Mouse (Mus musculus): ENCODE data around the gene Ston2. TPM values are rescaled to one million over a fixed set of nuclear protein-coding genes. Genes with fewer than 3 reads are reported as not detected.
"Not testable (repeated sequence)": the region's sequence is repeated elsewhere in the genome, so short reads cannot be mapped to it uniquely, and the experiment has no call there.

Ston2 gene
- polyA plus RNA-seq, 1 experiment from 2014 or later: 8.1 TPM

- peaks cover 12% of the 10 kb centered on the region for H3K4me1 ChIP-seq (replicated peaks; ENCODE audit: insufficient read depth, low read length)
- DNase-seq (ENCODE audit: low spot score): peak; percentile 96
- peak within 1 kb of the TSS; percentile 100 for H3K27ac ChIP-seq
- peak within 1 kb of the TSS; percentile 66 for H3K4me2 ChIP-seq (ENCODE audit: low read length)
- H3K4me3 ChIP-seq (replicated peaks; ENCODE audit: low read depth, low read length): peak within 1 kb of the TSS; percentile 96
- H3K9me3 ChIP-seq (replicated peaks; ENCODE audit: low read length): no peaks in the 10 kb centered on the region
- ATAC-seq (replicated peaks; ENCODE audit: low FRiP score, low read depth): peak; percentile 89
- WGBS: under 1% methylated on average over 63 of the region's 99 CpGs
- H3K36me3 ChIP-seq (ENCODE audit: insufficient read depth, low read length): no peaks in the 10 kb centered on the region
- no peak for TF ChIP-seq CTCF (IDR thresholded peaks at IDR 0.05; ENCODE audit: low read depth)
- peak within 1 kb of the TSS; percentile 100 for H3K9ac ChIP-seq (ENCODE audit: low read depth, low read length)
- no peaks in the 10 kb centered on the region for H3K27me3 ChIP-seq (ENCODE audit: insufficient read depth, low read length)
Observed at GRCm38 (mm10) chr12:91589847-91590690, 198.1 kb downstream of the Ston2 start, which contains the start of gene Gtf2a1. TSS of gene Gtf2a1 (minus strand) at chr12:91590487.

- 0% methylated on average over 11 of the region's 11 CpGs for WGBS
- Histone ChIP-seq H3K4me3 (replicated peaks; ENCODE audit: low read depth, low read length) (peak overlapping the region; percentile 96), H3K27me3 (ENCODE audit: insufficient read depth, low read length) (no peaks in the 10 kb centered on the region), H3K27ac (peak overlapping the region; percentile 100), H3K4me1 (replicated peaks; ENCODE audit: insufficient read depth, low read length) (peaks cover 12% of the 10 kb centered on the region), H3K9ac (ENCODE audit: low read depth, low read length) (peak overlapping the region; percentile 100), H3K9me3 (replicated peaks; ENCODE audit: low read length) (no peaks in the 10 kb centered on the region), H3K4me2 (ENCODE audit: low read length) (peak overlapping the region; percentile 57), H3K36me3 (ENCODE audit: insufficient read depth, low read length) (no peaks in the 10 kb centered on the region)
- ATAC-seq (replicated peaks; ENCODE audit: low FRiP score, low read depth) (no peak), DNase-seq (ENCODE audit: low spot score) (no peak)
- TF ChIP-seq CTCF (IDR thresholded peaks at IDR 0.05; ENCODE audit: low read depth): no peak
Observed at GRCm38 (mm10) chr12:91589542-91589846, 198.7 kb downstream of the Ston2 start.

- peak overlapping the region; percentile 57 for H3K4me2 ChIP-seq (ENCODE audit: low read length)
- TF ChIP-seq CTCF (IDR thresholded peaks at IDR 0.05; ENCODE audit: low read depth): no peak
- H3K4me3 ChIP-seq (replicated peaks; ENCODE audit: low read depth, low read length): peak overlapping the region; percentile 96
- H3K9ac ChIP-seq (ENCODE audit: low read depth, low read length): peak overlapping the region; percentile 100
- H3K36me3 ChIP-seq (ENCODE audit: insufficient read depth, low read length): no peaks in the 10 kb centered on the region
- ATAC-seq (replicated peaks; ENCODE audit: low FRiP score, low read depth) (no peak), DNase-seq (ENCODE audit: low spot score) (peak; percentile 68)
- H3K27ac ChIP-seq: peak overlapping the region; percentile 100
- H3K4me1 ChIP-seq (replicated peaks; ENCODE audit: insufficient read depth, low read length): peaks cover 12% of the 10 kb centered on the region
- H3K9me3 ChIP-seq (replicated peaks; ENCODE audit: low read length): no peaks in the 10 kb centered on the region
- no peaks in the 10 kb centered on the region for H3K27me3 ChIP-seq (ENCODE audit: insufficient read depth, low read length)
- WGBS: under 1% methylated on average over 73 of the region's 83 CpGs
Observed at GRCm38 (mm10) chr12:91588670-91589541, 199.3 kb downstream of the Ston2 start.

GRCm38 (mm10) chr12:91588176-91588669 lies 200.0 kb downstream of the Ston2 start:
- 0 out of 2 replicates have a peak, but pooled peaks have one; percentile 14 for TF ChIP-seq CTCF (IDR thresholded peaks at IDR 0.05; ENCODE audit: low read depth)
- H3K36me3 ChIP-seq (ENCODE audit: insufficient read depth, low read length): no peaks in the 10 kb centered on the region
- peaks cover 12% of the 10 kb centered on the region for H3K4me1 ChIP-seq (replicated peaks; ENCODE audit: insufficient read depth, low read length)
- DNase-seq (ENCODE audit: low spot score) (peak; percentile 99), ATAC-seq (replicated peaks; ENCODE audit: low FRiP score, low read depth) (peak; percentile 87)
- H3K4me3 ChIP-seq (replicated peaks; ENCODE audit: low read depth, low read length): peak overlapping the region; percentile 96
- peak overlapping the region; percentile 100 for H3K27ac ChIP-seq
- H3K27me3 ChIP-seq (ENCODE audit: insufficient read depth, low read length): no peaks in the 10 kb centered on the region
- under 1% methylated on average over 32 of the region's 32 CpGs for WGBS
- peak overlapping the region; percentile 57 for H3K4me2 ChIP-seq (ENCODE audit: low read length)
- H3K9me3 ChIP-seq (replicated peaks; ENCODE audit: low read length): no peaks in the 10 kb centered on the region
- H3K9ac ChIP-seq (ENCODE audit: low read depth, low read length): peak overlapping the region; percentile 100

GRCm38 (mm10) chr12:91587491-91588033 lies 200.6 kb downstream of the Ston2 start:
- TF ChIP-seq CTCF (IDR thresholded peaks at IDR 0.05; ENCODE audit: low read depth): no peak
- DNase-seq (ENCODE audit: low spot score): peak; percentile 55

GRCm38 (mm10) chr12:91587077-91587476 lies 201.1 kb downstream of the Ston2 start:
- Histone ChIP-seq H3K4me1 (replicated peaks; ENCODE audit: insufficient read depth, low read length) (peaks cover 12% of the 10 kb centered on the region), H3K27me3 (ENCODE audit: insufficient read depth, low read length) (no peaks in the 10 kb centered on the region), H3K4me3 (replicated peaks; ENCODE audit: low read depth, low read length) (peak overlapping the region; percentile 96), H3K27ac (no peak overlapping the region), H3K9ac (ENCODE audit: low read depth, low read length) (no peak overlapping the region), H3K9me3 (replicated peaks; ENCODE audit: low read length) (no peaks in the 10 kb centered on the region), H3K36me3 (ENCODE audit: insufficient read depth, low read length) (no peaks in the 10 kb centered on the region), H3K4me2 (ENCODE audit: low read length) (peak overlapping the region; percentile 57)
- TF ChIP-seq CTCF (IDR thresholded peaks at IDR 0.05; ENCODE audit: low read depth): no peak
- WGBS: 36% methylated on average over 3 of the region's 3 CpGs
- DNase-seq (ENCODE audit: low spot score) (no peak), ATAC-seq (replicated peaks; ENCODE audit: low FRiP score, low read depth) (no peak)

More at GRCm38 (mm10) chr12:91587491-91588033, 200.6 kb downstream of the Ston2 start:
- H3K27me3 ChIP-seq (ENCODE audit: insufficient read depth, low read length): no peaks in the 10 kb centered on the region
- H3K9ac ChIP-seq (ENCODE audit: low read depth, low read length): peak overlapping the region; percentile 100
- H3K9me3 ChIP-seq (replicated peaks; ENCODE audit: low read length): no peaks in the 10 kb centered on the region
- H3K4me1 ChIP-seq (replicated peaks; ENCODE audit: insufficient read depth, low read length): peaks cover 12% of the 10 kb centered on the region
- peak overlapping the region; percentile 100 for H3K27ac ChIP-seq
- H3K4me2 ChIP-seq (ENCODE audit: low read length): peak overlapping the region; percentile 57
- no peaks in the 10 kb centered on the region for H3K36me3 ChIP-seq (ENCODE audit: insufficient read depth, low read length)
- no peak for ATAC-seq (replicated peaks; ENCODE audit: low FRiP score, low read depth)
- H3K4me3 ChIP-seq (replicated peaks; ENCODE audit: low read depth, low read length): peak overlapping the region; percentile 96
- WGBS: 8% methylated on average over 5 of the region's 5 CpGs

GRCm38 (mm10) chr12:91585815-91586214 lies 202.4 kb downstream of the Ston2 start:
- not testable (repeated sequence) for H3K9ac ChIP-seq (ENCODE audit: low read depth, low read length); H3K27ac ChIP-seq; H3K4me1 ChIP-seq (replicated peaks; ENCODE audit: insufficient read depth, low read length); H3K4me2 ChIP-seq (ENCODE audit: low read length); H3K27me3 ChIP-seq (ENCODE audit: insufficient read depth, low read length); H3K9me3 ChIP-seq (replicated peaks; ENCODE audit: low read length); ATAC-seq (replicated peaks; ENCODE audit: low FRiP score, low read depth); DNase-seq (ENCODE audit: low spot score); H3K36me3 ChIP-seq (ENCODE audit: insufficient read depth, low read length); H3K4me3 ChIP-seq (replicated peaks; ENCODE audit: low read depth, low read length)
- 100% methylated on average over 4 of the region's 4 CpGs for WGBS
